Mouse (Mus musculus): ENCODE measurements around the gene 2310061N02Rik. TPM values are rescaled to one million over a fixed set of nuclear protein-coding genes. Genes with fewer than 3 reads are reported as not detected.

The 2310061N02Rik gene
- polyA plus RNA-seq, 1 experiment from 2014 or later, result not detected

GRCm38 (mm10) chr16:88681282-88681681 lies 26.5 kb downstream of the 2310061N02Rik start:
- WGBS, result 30% methylated on average over 2 of the region's 2 CpGs
- ATAC-seq, result peak; percentile 87

GRCm38 (mm10) chr16:88679099-88679498 lies 28.7 kb downstream of the 2310061N02Rik start:
- no peaks in the 10 kb centered on the region for H3K36me3 ChIP-seq (ENCODE audit: poor library complexity, severe bottlenecking)
- H3K27ac ChIP-seq, result no peak overlapping the region
- no peak overlapping the region for H3K4me2 ChIP-seq
- 0 out of 2 replicates have a peak, but pooled peaks cover 3% of the 10 kb centered on the region for H3K4me1 ChIP-seq
- no peak for ATAC-seq
- H3K4me3 ChIP-seq, result no peak overlapping the region
- no peaks in the 10 kb centered on the region for H3K27me3 ChIP-seq
- H3K9ac ChIP-seq, result no peak overlapping the region
- no peaks in the 10 kb centered on the region for H3K9me3 ChIP-seq (replicated peaks)
- WGBS, result 91% methylated on average over 6 of the region's 6 CpGs

More at GRCm38 (mm10) chr16:88681282-88681681, 26.5 kb downstream of the 2310061N02Rik start:
- Histone ChIP-seq H3K9ac (no peak overlapping the region), H3K27ac (no peak overlapping the region), H3K4me2 (no peak overlapping the region), H3K9me3 (replicated peaks) (no peaks in the 10 kb centered on the region), H3K4me1 (0 out of 2 replicates have a peak, but pooled peaks cover 3% of the 10 kb centered on the region), H3K36me3 (ENCODE audit: poor library complexity, severe bottlenecking) (no peaks in the 10 kb centered on the region), H3K27me3 (no peaks in the 10 kb centered on the region), H3K4me3 (no peak overlapping the region)

DNA sequence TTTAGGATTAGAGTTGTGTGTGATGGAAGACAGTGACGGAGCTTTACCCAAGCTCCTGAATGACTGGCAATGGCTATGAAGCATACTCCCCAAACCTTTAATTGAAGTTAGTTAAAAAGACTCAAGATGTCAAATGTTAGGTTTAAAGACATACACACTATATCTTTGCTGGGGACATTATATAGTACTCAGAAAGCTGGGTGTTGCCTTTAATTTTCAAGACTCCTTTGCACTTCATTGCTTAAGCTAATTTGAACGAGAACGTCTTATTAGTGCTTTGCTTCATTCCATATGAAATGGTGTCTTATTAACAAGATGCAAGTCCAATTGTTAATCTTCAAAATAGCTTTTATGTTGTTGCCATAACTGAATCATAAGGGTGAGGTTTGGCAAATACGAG lies 36.2 kb downstream of the 2310061N02Rik start, which contains the start of gene Krtap27-1:
TSS of gene Krtap27-1 (minus strand) at position 101 of the 400 bp plus-strand sequence.
- no peak within 1 kb of the TSS for H3K27ac ChIP-seq
- no peaks in the 10 kb centered on the region for H3K4me1 ChIP-seq
- 87% methylated on average over 4 of the region's 4 CpGs for WGBS
- no peak within 1 kb of the TSS for H3K9ac ChIP-seq
- H3K36me3 ChIP-seq (ENCODE audit: poor library complexity, severe bottlenecking), result no peaks in the 10 kb centered on the region
- no peak within 1 kb of the TSS for H3K4me2 ChIP-seq
- ATAC-seq, result no peak
- H3K27me3 ChIP-seq, result no peaks in the 10 kb centered on the region
- H3K9me3 ChIP-seq (replicated peaks), result no peaks in the 10 kb centered on the region
- no peak within 1 kb of the TSS for H3K4me3 ChIP-seq

- peak; percentile 43; the same call in 1 of the 2 replicates for ATAC-seq
- Histone ChIP-seq H3K27ac (no peak overlapping the region), H3K36me3 (ENCODE audit: poor library complexity, severe bottlenecking) (no peaks in the 10 kb centered on the region), H3K9me3 (replicated peaks) (no peaks in the 10 kb centered on the region), H3K27me3 (no peaks in the 10 kb centered on the region), H3K4me1 (no peaks in the 10 kb centered on the region), H3K4me2 (no peak overlapping the region), H3K4me3 (no peak overlapping the region), H3K9ac (no peak overlapping the region)
- WGBS, result 54% methylated on average over 1 of the region's 1 CpGs
These were observed 50.3 kb downstream of the 2310061N02Rik start for GRCm38 (mm10) chr16:88657426-88657825.

Other genes with a start within 250 kb of the 2310061N02Rik start
- gene Cldn17, start 201.0 kb downstream of the 2310061N02Rik start, polyA plus RNA-seq (2015; fragmentation: Nextera tagmentation; extraction: Ambion mirVana), result not detected in 2 replicates
- gene Cldn8, start 144.8 kb downstream of the 2310061N02Rik start, polyA plus RNA-seq (2015; fragmentation: Nextera tagmentation; extraction: Ambion mirVana), result not detected in 2 replicates
- not detected in 2 replicates for gene Krtap24-1, start 95.7 kb downstream of the 2310061N02Rik start, polyA plus RNA-seq (2015; fragmentation: Nextera tagmentation; extraction: Ambion mirVana)
- gene 2310079G19Rik, start 80.3 kb downstream of the 2310061N02Rik start, polyA plus RNA-seq (2015; fragmentation: Nextera tagmentation; extraction: Ambion mirVana), result not detected in 2 replicates
- not detected in 2 replicates for gene Krtap26-1, start 60.2 kb downstream of the 2310061N02Rik start, polyA plus RNA-seq (2015; fragmentation: Nextera tagmentation; extraction: Ambion mirVana)
- gene Krtap27-1, start 36.3 kb downstream of the 2310061N02Rik start, polyA plus RNA-seq (2015; fragmentation: Nextera tagmentation; extraction: Ambion mirVana), result not detected in 2 replicates
- not detected in 2 replicates for gene Krtap13-1, start 20.9 kb upstream of the 2310061N02Rik start, polyA plus RNA-seq (2015; fragmentation: Nextera tagmentation; extraction: Ambion mirVana)
- not detected in 2 replicates for gene Krtap13, start 43.7 kb upstream of the 2310061N02Rik start, polyA plus RNA-seq (2015; fragmentation: Nextera tagmentation; extraction: Ambion mirVana)
- not detected in 2 replicates for gene 2310034C09Rik, start 50.9 kb upstream of the 2310061N02Rik start, polyA plus RNA-seq (2015; fragmentation: Nextera tagmentation; extraction: Ambion mirVana)
- gene 2310057N15Rik, start 66.2 kb upstream of the 2310061N02Rik start, polyA plus RNA-seq (2015; fragmentation: Nextera tagmentation; extraction: Ambion mirVana), result not detected in 2 replicates
- not detected in 2 replicates for gene Gm5965, start 69.9 kb upstream of the 2310061N02Rik start, polyA plus RNA-seq (2015; fragmentation: Nextera tagmentation; extraction: Ambion mirVana)
- not detected in 2 replicates for gene Gm20741, start 104.3 kb upstream of the 2310061N02Rik start, polyA plus RNA-seq (2015; fragmentation: Nextera tagmentation; extraction: Ambion mirVana)
- not detected in 2 replicates for gene Krtap15, start 112.3 kb upstream of the 2310061N02Rik start, polyA plus RNA-seq (2015; fragmentation: Nextera tagmentation; extraction: Ambion mirVana)
- gene Krtap14, start 118.2 kb upstream of the 2310061N02Rik start, polyA plus RNA-seq (2015; fragmentation: Nextera tagmentation; extraction: Ambion mirVana), result not detected in 2 replicates
- gene Krtap19-1, start 161.4 kb upstream of the 2310061N02Rik start, polyA plus RNA-seq (2015; fragmentation: Nextera tagmentation; extraction: Ambion mirVana), result not detected in 2 replicates
- not detected in 2 replicates for gene Krtap19-2, start 166.3 kb upstream of the 2310061N02Rik start, polyA plus RNA-seq (2015; fragmentation: Nextera tagmentation; extraction: Ambion mirVana)
- not detected in 2 replicates for gene Krtap19-3, start 170.1 kb upstream of the 2310061N02Rik start, polyA plus RNA-seq (2015; fragmentation: Nextera tagmentation; extraction: Ambion mirVana)
- not detected in 2 replicates for gene Krtap19-4, start 177.1 kb upstream of the 2310061N02Rik start, polyA plus RNA-seq (2015; fragmentation: Nextera tagmentation; extraction: Ambion mirVana)
- gene Krtap19-5, start 188.5 kb upstream of the 2310061N02Rik start, polyA plus RNA-seq (2015; fragmentation: Nextera tagmentation; extraction: Ambion mirVana), result not detected in 2 replicates
- not detected in 2 replicates for gene Krtap19-9b, start 224.3 kb upstream of the 2310061N02Rik start, polyA plus RNA-seq (2015; fragmentation: Nextera tagmentation; extraction: Ambion mirVana)

All from forebrain, embryonic 13.5 days (tissue).